Mouse (Mus musculus): ENCODE results near the gene Gm13276. TPM values are rescaled to one million over a fixed set of nuclear protein-coding genes. Genes with fewer than 3 reads are reported as not detected.
A peak's percentile ranks its signal among the peaks of the same experiment; 100 is the strongest.
"Not testable (repeated sequence)": the region's sequence is repeated elsewhere in the genome, so short reads cannot be mapped to it uniquely, and the experiment has no call there.

Gene Gm13276
- polyA plus RNA-seq, 1 experiment from 2014 or later: not detected

DNA sequence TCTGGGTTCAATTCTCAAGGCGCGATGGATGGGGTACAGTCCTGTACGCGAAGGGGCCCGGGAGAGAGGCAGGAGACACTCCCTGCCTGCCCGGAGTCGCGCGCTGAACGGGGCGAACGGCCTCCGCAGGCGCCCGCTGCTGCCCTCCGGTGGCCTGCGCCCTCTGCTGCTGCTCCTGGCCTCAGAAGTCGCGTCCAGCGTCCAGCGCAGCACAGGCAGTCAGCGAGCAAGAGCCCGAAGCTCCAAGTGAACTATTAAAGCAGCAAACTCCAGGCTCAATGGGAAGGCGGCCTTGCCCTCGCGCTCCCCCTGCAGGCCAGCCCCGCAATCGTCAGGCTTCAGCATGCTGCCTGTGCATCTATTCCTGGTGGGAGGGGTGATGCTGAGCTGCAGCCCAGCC is 25.1 kb upstream of the Gm13276 start:
- DNase-seq (ENCODE audit: low spot score): peak; percentile 79
- Histone ChIP-seq H3K27ac (replicated peaks) (0 out of 2 replicates have a peak overlapping the region, but pooled peaks have one; percentile 24), H3K4me3 (ENCODE audit: low read depth, low read length) (peak overlapping the region; percentile 31), H3K4me2 (replicated peaks; ENCODE audit: low read depth) (peak overlapping the region; percentile 41)
- not testable (repeated sequence) for H3K9me3 ChIP-seq (ENCODE audit: control insufficient read depth, low read length); H3K27me3 ChIP-seq (ENCODE audit: control insufficient read depth, insufficient read depth, low read length); ATAC-seq (ENCODE audit: low FRiP score, low TSS enrichment); H3K4me1 ChIP-seq (replicated peaks; ENCODE audit: control insufficient read depth, insufficient read depth); H3K36me3 ChIP-seq (ENCODE audit: control insufficient read depth, insufficient read depth, low read length); H3K9ac ChIP-seq (ENCODE audit: low read length)
- peak; percentile 71 for TF ChIP-seq CTCF (IDR thresholded peaks at IDR 0.05; ENCODE audit: low read depth)
- under 1% methylated on average over 21 of the region's 28 CpGs for WGBS

DNA sequence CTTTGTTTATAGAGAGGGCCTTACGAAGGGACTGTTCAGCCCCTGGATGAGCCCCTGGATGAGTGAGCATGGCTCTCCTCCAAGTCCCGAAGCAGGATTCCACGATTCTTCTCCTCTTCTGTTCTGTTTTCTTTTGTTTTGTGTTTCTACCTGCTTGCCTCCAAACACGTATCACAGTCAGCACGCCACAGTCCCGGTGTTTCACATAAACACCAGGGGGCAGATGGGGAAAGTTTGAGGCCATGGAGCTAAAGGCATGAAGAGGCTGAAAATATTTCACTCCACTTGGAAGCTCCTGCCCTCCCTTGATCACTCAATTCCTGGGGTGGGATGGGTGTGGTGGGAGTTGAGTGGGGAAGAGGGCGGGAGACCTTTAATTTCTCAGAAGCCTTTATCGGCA is 23.7 kb upstream of the Gm13276 start:
- TF ChIP-seq CTCF (IDR thresholded peaks at IDR 0.05; ENCODE audit: low read depth): peak; percentile 16; the same call in 1 of the 2 replicates
- not testable (repeated sequence) for H3K9me3 ChIP-seq (ENCODE audit: control insufficient read depth, low read length); H3K4me1 ChIP-seq (replicated peaks; ENCODE audit: control insufficient read depth, insufficient read depth); H3K27ac ChIP-seq (replicated peaks); H3K27me3 ChIP-seq (ENCODE audit: control insufficient read depth, insufficient read depth, low read length); H3K9ac ChIP-seq (ENCODE audit: low read length); DNase-seq (ENCODE audit: low spot score); H3K4me2 ChIP-seq (replicated peaks; ENCODE audit: low read depth); ATAC-seq (ENCODE audit: low FRiP score, low TSS enrichment); H3K36me3 ChIP-seq (ENCODE audit: control insufficient read depth, insufficient read depth, low read length); H3K4me3 ChIP-seq (ENCODE audit: low read depth, low read length)
- 60% methylated on average over 6 of the region's 8 CpGs for WGBS

DNA sequence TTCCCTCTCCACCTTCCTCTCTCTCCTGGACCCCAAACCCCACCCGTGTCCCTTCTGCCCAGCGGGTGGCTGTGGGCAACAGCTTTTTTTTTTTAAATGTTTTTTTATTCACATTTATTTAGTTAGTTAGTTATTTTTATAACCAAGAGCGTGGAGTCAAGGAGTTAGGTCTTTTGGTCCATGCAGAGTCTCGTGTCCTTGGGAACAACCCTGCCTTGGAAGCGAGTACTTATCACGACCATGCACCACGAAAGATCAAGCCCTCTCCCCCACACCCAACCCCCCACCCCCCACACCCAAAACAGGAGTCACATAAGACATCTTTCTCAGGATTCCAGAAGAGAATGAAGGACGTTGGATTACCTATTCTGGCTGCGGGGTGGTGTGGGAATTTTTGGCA is 23.2 kb upstream of the Gm13276 start:
- not testable (repeated sequence) for ATAC-seq (ENCODE audit: low FRiP score, low TSS enrichment); H3K27ac ChIP-seq (replicated peaks); H3K27me3 ChIP-seq (ENCODE audit: control insufficient read depth, insufficient read depth, low read length); H3K9me3 ChIP-seq (ENCODE audit: control insufficient read depth, low read length); H3K36me3 ChIP-seq (ENCODE audit: control insufficient read depth, insufficient read depth, low read length); H3K4me1 ChIP-seq (replicated peaks; ENCODE audit: control insufficient read depth, insufficient read depth); H3K9ac ChIP-seq (ENCODE audit: low read length); DNase-seq (ENCODE audit: low spot score); H3K4me2 ChIP-seq (replicated peaks; ENCODE audit: low read depth); H3K4me3 ChIP-seq (ENCODE audit: low read depth, low read length)
- 51% methylated on average over 8 of the region's 9 CpGs for WGBS

DNA sequence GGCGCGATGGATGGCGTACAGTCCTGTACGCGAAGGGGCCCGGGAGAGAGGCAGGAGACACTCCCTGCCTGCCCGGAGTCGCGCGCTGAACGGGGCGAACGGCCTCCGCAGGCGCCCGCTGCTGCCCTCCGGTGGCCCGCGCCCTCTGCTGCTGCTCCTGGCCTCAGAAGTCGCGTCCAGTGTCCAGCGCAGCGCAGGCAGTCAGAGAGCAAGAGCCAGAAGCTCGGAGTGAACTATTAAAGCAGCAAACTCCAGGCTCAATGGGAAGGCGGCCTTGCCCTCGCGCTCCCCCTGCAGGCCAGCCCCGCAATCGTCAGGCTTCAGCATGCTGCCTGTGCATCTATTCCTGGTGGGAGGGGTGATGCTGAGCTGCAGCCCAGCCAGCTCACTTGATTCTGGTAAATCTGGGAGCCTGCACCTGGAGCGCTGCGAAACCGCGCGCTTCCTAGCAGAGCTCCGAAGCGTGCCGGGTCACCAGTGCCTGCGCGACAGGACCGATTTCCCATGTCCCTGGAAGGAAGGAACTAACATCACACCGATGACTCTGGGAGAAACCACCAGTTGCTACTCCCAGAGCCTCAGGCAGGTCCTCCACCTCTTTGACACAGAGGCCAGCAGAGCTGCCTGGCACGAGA is 22.0 kb upstream of the Gm13276 start:
- H3K27ac ChIP-seq (replicated peaks); H3K9me3 ChIP-seq (ENCODE audit: control insufficient read depth, low read length); H3K36me3 ChIP-seq (ENCODE audit: control insufficient read depth, insufficient read depth, low read length); ATAC-seq (ENCODE audit: low FRiP score, low TSS enrichment); H3K9ac ChIP-seq (ENCODE audit: low read length); H3K27me3 ChIP-seq (ENCODE audit: control insufficient read depth, insufficient read depth, low read length); H3K4me1 ChIP-seq (replicated peaks; ENCODE audit: control insufficient read depth, insufficient read depth): not testable (repeated sequence)
- DNase-seq (ENCODE audit: low spot score): peak; percentile 70
- 2% methylated on average over 17 of the region's 42 CpGs for WGBS
- 0 out of 2 replicates have a peak overlapping the region, but pooled peaks have one; percentile 13 for H3K4me3 ChIP-seq (ENCODE audit: low read depth, low read length)
- peak overlapping the region; percentile 35; the same call in 1 of the 2 replicates for H3K4me2 ChIP-seq (replicated peaks; ENCODE audit: low read depth)
- TF ChIP-seq CTCF (IDR thresholded peaks at IDR 0.05; ENCODE audit: low read depth): peak; percentile 67

DNA sequence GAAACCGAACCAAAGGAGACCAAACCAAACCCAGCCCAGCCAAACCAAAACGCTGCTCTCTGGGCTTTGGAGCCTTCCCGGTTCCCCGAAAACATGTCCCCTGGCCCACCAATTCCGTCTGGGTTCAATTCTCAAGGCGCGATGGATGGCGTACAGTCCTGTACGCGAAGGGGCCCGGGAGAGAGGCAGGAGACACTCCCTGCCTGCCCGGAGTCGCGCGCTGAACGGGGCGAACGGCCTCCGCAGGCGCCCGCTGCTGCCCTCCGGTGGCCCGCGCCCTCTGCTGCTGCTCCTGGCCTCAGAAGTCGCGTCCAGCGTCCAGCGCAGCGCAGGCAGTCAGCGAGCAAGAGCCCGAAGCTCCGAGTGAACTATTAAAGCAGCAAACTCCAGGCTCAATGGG is 12.0 kb upstream of the Gm13276 start, which contains the start of gene Gm13290:
Gm13290 (plus strand) TSS at position 301 of the 400 bp plus-strand sequence.
- not testable (repeated sequence) for H3K9me3 ChIP-seq (ENCODE audit: control insufficient read depth, low read length); H3K27ac ChIP-seq (replicated peaks); H3K4me1 ChIP-seq (replicated peaks; ENCODE audit: control insufficient read depth, insufficient read depth); ATAC-seq (ENCODE audit: low FRiP score, low TSS enrichment); DNase-seq (ENCODE audit: low spot score); H3K36me3 ChIP-seq (ENCODE audit: control insufficient read depth, insufficient read depth, low read length); H3K4me3 ChIP-seq (ENCODE audit: low read depth, low read length); H3K27me3 ChIP-seq (ENCODE audit: control insufficient read depth, insufficient read depth, low read length); H3K9ac ChIP-seq (ENCODE audit: low read length); H3K4me2 ChIP-seq (replicated peaks; ENCODE audit: low read depth)
- WGBS: no CpG with 5 or more reads among the region's 32 CpGs

DNA sequence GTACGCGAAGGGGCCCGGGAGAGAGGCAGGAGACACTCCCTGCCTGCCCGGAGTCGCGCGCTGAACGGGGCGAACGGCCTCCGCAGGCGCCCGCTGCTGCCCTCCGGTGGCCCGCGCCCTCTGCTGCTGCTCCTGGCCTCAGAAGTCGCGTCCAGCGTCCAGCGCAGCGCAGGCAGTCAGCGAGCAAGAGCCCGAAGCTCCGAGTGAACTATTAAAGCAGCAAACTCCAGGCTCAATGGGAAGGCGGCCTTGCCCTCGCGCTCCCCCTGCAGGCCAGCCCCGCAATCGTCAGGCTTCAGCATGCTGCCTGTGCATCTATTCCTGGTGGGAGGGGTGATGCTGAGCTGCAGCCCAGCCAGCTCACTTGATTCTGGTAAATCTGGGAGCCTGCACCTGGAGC is 8.9 kb upstream of the Gm13276 start, which contains the start of gene Gm13289:
Gm13289 (plus strand) TSS at position 301 of the 400 bp plus-strand sequence.
- not testable (repeated sequence) for H3K9ac ChIP-seq (ENCODE audit: low read length); ATAC-seq (ENCODE audit: low FRiP score, low TSS enrichment); H3K4me3 ChIP-seq (ENCODE audit: low read depth, low read length); H3K36me3 ChIP-seq (ENCODE audit: control insufficient read depth, insufficient read depth, low read length); H3K27ac ChIP-seq (replicated peaks); H3K9me3 ChIP-seq (ENCODE audit: control insufficient read depth, low read length); DNase-seq (ENCODE audit: low spot score); H3K27me3 ChIP-seq (ENCODE audit: control insufficient read depth, insufficient read depth, low read length); H3K4me2 ChIP-seq (replicated peaks; ENCODE audit: low read depth); H3K4me1 ChIP-seq (replicated peaks; ENCODE audit: control insufficient read depth, insufficient read depth)
- WGBS: no CpG with 5 or more reads among the region's 29 CpGs

DNA sequence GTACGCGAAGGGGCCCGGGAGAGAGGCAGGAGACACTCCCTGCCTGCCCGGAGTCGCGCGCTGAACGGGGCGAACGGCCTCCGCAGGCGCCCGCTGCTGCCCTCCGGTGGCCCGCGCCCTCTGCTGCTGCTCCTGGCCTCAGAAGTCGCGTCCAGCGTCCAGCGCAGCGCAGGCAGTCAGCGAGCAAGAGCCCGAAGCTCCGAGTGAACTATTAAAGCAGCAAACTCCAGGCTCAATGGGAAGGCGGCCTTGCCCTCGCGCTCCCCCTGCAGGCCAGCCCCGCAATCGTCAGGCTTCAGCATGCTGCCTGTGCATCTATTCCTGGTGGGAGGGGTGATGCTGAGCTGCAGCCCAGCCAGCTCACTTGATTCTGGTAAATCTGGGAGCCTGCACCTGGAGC is 6.0 kb upstream of the Gm13276 start, which contains the start of gene Gm13272:
Gm13272 (plus strand) TSS at position 301 of the 400 bp plus-strand sequence.
- not testable (repeated sequence) for DNase-seq (ENCODE audit: low spot score); H3K27ac ChIP-seq (replicated peaks); H3K9me3 ChIP-seq (ENCODE audit: control insufficient read depth, low read length); H3K36me3 ChIP-seq (ENCODE audit: control insufficient read depth, insufficient read depth, low read length); H3K4me1 ChIP-seq (replicated peaks; ENCODE audit: control insufficient read depth, insufficient read depth); H3K9ac ChIP-seq (ENCODE audit: low read length); ATAC-seq (ENCODE audit: low FRiP score, low TSS enrichment); H3K4me3 ChIP-seq (ENCODE audit: low read depth, low read length); H3K27me3 ChIP-seq (ENCODE audit: control insufficient read depth, insufficient read depth, low read length); H3K4me2 ChIP-seq (replicated peaks; ENCODE audit: low read depth)
- no CpG with 5 or more reads among the region's 29 CpGs for WGBS

DNA sequence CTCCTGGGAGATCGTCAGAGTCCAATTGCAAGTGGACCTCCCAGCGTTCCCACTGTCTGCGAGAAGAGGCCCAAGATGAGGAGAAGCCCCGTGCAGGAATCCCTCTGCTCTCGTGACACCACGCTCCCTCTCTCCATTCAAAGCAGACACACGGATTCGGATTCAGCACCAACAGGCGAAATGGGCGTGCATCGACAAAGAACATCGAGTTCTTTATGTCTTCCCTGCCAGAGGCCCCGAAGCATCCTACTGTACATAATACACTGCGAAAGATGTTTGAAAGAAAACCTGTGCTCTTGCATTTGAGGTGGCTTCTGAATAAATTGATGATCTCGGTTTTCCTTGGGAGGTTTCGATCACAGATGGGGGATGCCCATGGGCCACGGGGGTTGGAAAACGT is 5.2 kb upstream of the Gm13276 start:
- DNase-seq (ENCODE audit: low spot score): not testable (repeated sequence)

DNA sequence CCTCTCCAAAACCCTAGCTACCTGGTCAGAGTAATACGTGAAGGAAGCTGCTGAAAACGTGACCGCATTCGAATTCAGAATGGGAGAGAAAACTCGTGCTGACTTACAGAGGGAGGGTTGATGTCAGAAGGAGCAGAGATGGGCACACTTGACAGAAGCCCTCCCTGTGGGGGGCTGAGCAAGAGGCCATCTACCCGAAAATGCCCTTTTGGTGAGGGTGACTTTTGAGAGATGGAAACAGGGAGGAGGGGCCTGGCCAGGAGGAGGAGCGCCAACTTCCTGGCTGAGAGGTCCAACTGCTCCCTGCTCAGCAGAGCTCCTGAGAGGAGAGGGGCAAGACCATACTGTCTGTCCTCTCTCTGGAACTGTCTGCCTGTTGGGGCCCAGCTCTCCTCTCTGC is 3.7 kb upstream of the Gm13276 start, which contains the start of gene Ifnz:
Ifnz (plus strand) TSS at position 301 of the 400 bp plus-strand sequence.
- not testable (repeated sequence) for H3K9me3 ChIP-seq (ENCODE audit: control insufficient read depth, low read length); H3K27ac ChIP-seq (replicated peaks); H3K27me3 ChIP-seq (ENCODE audit: control insufficient read depth, insufficient read depth, low read length); H3K4me3 ChIP-seq (ENCODE audit: low read depth, low read length); DNase-seq (ENCODE audit: low spot score); H3K36me3 ChIP-seq (ENCODE audit: control insufficient read depth, insufficient read depth, low read length); H3K4me1 ChIP-seq (replicated peaks; ENCODE audit: control insufficient read depth, insufficient read depth); H3K9ac ChIP-seq (ENCODE audit: low read length); ATAC-seq (ENCODE audit: low FRiP score, low TSS enrichment)
- 32% methylated on average over 4 of the region's 7 CpGs for WGBS
- 0 out of 2 replicates have a peak within 1 kb of the TSS, but pooled peaks have one; percentile 29 for H3K4me2 ChIP-seq (replicated peaks; ENCODE audit: low read depth)

More for the DNA sequence above, 5.2 kb upstream of the Gm13276 start:
- 46% methylated on average over 15 of the region's 18 CpGs for WGBS
- not testable (repeated sequence) for H3K27ac ChIP-seq (replicated peaks); H3K9ac ChIP-seq (ENCODE audit: low read length); H3K36me3 ChIP-seq (ENCODE audit: control insufficient read depth, insufficient read depth, low read length); H3K27me3 ChIP-seq (ENCODE audit: control insufficient read depth, insufficient read depth, low read length); H3K9me3 ChIP-seq (ENCODE audit: control insufficient read depth, low read length); H3K4me3 ChIP-seq (ENCODE audit: low read depth, low read length); ATAC-seq (ENCODE audit: low FRiP score, low TSS enrichment); H3K4me1 ChIP-seq (replicated peaks; ENCODE audit: control insufficient read depth, insufficient read depth); H3K4me2 ChIP-seq (replicated peaks; ENCODE audit: low read depth)
